Mouse (Mus musculus): ENCODE data around the gene Tsc22d3.
"Not testable (repeated sequence)": the region's sequence is repeated elsewhere in the genome, so short reads cannot be mapped to it uniquely, and the experiment has no call there.

The Tsc22d3 gene

DNA sequence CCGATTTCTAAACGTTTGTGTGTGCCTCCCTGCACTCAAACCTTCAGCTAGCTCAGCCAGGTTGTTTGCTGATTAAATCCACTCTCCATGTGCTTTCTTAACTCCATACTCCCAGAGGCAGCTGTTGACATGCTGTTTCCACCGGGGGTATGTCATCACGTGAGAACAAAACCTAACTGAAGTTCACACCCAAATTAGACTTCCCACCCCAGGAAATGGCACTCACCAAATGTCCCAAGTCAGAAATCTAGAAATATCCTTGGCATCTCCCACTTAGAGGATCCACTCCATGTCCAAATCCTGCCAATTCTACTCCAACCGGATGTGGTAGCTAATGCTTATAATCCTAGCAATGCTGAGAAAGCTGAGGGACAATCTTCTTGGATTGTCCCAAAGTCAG, 100.2 kb downstream of the Tsc22d3 start:
- no peak for DNase-seq (ENCODE audit: low read depth, low spot score)

DNA sequence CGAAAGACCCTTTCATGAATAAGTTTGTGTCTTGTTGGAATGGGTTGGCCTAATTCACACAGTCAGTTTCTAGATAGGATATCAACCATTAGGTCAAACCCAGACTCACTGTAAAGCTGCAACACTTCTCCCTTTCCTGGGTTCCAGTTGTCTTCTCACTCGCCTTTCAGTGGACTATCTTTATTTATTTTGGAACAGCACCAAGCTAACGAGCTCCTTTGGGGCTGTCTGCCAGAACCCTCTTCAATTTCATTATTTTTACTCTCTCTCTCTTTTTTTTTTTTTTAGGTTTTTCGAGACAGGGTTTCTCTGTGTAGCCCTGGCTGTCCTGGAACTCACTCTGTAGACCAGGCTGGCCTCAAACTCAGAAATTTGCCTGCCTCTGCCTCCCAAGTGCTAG, 102.0 kb downstream of the Tsc22d3 start:
- DNase-seq (ENCODE audit: low read depth, low spot score), result not testable (repeated sequence)

- DNase-seq (ENCODE audit: low read depth, low spot score), result no peak
Measured at GRCm38 (mm10) chrX:140494170-140494569, 106.3 kb downstream of the Tsc22d3 start.

DNA sequence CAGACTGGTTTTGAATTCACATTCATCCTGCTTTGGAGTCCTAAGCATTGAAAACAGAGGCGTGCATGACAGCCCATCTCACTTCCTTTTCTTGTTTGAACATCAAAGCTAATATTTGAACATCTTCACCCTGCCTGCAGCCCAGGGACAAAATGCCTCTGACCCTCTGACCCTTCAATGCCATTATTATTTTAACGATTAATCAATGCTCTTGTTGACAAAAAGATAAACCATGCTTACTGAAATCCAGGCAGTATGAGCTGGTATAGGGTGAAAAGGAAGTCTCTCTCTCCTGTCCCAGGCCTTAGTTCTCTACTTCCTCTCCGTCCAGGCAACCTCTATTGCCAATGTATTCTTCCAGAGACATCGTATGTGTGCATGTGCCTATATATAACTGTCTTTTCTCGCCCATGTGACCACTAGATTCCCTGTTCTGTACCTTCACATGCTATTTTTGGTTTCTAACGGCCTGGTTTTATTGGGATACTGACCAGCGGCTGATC, 106.9 kb downstream of the Tsc22d3 start:
- DNase-seq (ENCODE audit: low read depth, low spot score), result no peak

- peak; percentile 75 for DNase-seq (ENCODE audit: low read depth, low spot score)
Measured at GRCm38 (mm10) chrX:140491884-140492571, 108.4 kb downstream of the Tsc22d3 start.

- DNase-seq (ENCODE audit: low read depth, low spot score), result no peak
Measured at GRCm38 (mm10) chrX:140490203-140490602, 110.3 kb downstream of the Tsc22d3 start.

Data from brain, adult 2 months (tissue).